Mouse (Mus musculus): ENCODE measurements around the gene Slc25a24.

The Slc25a24 gene

DNA sequence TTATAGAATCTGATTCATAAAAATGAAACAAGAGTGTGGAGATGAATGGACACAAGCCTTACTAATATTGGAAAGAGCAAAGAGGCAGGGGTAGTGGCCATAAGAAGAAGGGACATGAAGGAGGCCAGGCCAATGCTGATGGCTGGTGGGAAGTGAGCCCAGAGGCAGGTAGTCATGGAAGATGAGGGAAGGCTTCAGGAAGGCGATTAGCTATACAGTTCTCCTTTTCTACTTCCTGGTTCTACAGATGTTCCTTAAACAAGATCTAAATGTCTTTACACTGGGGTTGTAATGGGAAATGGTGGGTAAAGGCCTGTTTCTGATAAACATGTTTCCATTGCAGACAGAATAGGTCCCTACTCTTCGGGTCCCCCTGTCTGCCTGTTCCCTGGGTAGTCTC lies 46.2 kb downstream of the Slc25a24 start:
- no peak for DNase-seq (ENCODE audit: low read depth, low spot score)

DNA sequence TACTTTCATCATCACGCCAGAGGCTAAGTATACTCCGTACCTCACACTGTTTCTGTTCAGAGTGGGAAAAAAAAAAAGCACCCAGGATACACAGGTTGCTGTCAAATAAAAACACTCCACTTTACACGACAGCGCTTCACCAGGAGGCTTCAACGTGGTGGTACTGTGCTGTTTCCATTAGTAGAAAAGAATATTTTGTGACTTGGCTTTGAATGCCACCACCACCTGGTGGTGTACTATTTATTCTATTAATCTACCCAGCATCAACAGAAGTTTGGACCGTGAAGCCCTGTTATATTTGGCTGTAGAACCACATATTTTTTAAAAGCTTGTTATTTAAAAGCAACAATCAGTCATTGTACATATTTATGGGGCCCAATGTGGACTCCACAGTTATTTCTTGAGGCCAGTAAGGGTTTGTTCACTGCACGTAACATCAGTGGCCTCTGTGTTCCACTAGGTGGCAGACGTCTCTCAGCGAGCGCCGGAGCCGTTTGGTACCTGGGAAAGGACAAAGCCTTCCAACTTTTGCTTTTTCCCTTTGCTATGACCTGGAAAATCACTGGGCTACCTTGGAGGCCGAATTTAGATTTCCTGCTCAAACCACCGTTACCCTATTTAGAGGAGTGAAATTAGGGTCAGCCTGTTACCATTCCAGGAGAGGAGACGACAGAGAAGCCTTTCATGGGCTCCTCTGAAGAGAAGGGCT lies 48.3 kb downstream of the Slc25a24 start:
- DNase-seq (ENCODE audit: low read depth, low spot score): peak; percentile 51

DNA sequence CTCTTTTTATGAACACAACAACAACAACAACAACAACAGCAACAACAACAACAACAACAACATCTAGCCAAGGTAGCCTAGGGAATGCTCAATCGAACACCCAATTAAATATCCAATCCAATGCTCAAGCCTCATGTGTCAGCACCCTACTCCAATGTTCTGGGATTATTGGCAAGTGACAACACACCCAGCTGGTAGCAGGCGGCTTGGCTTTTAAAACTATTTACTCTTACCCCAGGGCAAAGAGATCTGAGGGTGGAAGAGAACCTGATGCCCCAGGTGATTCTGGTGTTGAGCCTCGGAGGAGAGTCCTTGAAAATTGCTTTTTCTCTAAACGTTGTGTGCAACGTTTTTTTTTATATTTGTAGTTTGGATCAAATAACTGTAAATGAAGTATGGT lies 51.4 kb downstream of the Slc25a24 start:
- DNase-seq (ENCODE audit: low read depth, low spot score): no peak

DNA sequence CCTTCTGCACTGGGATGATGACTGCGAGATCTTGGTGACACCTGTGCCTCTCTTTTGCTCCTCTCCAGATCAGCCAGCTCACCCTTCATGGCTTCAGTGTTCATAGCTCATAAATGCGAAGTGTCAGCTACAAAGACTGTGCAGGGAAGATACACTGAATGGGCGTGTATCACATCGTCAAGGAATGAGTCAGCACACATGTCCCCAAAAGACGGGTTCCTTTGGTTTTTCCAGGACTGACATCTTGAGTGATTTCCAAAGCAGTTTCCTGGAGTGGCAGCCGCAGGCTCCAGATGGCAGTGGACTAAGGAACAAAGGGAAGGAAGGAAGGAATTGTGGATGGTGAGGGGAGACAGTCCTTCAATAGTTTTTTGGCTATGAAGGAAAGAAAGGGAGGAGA lies 55.8 kb downstream of the Slc25a24 start:
- no peak for DNase-seq (ENCODE audit: low read depth, low spot score)

DNA sequence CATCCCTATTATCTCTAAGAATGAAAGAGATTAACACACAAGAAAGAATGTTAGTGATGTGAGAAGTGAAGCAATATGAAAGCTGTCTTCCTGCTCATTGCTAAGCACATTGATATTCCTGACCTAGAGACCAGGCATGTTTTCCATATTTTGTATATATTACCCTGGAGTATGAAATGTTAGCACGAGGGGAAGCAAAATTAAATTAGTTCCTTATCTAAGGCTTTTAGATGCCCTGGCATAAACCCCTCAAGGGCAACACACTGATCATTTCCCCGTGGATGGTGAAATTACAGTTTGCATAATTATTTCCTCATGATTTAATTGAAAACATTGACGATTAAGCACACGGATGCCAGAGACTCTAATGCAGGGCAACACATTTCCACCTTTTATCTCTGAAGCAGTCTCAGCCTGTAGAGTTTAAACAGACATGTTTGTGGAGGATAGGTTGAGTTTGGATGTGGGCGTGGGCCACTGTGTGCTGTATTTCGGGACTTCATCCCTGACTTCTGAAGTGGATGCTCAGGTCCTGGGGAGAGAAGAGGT lies 56.7 kb downstream of the Slc25a24 start:
- no peak for DNase-seq (ENCODE audit: low read depth, low spot score)

DNA sequence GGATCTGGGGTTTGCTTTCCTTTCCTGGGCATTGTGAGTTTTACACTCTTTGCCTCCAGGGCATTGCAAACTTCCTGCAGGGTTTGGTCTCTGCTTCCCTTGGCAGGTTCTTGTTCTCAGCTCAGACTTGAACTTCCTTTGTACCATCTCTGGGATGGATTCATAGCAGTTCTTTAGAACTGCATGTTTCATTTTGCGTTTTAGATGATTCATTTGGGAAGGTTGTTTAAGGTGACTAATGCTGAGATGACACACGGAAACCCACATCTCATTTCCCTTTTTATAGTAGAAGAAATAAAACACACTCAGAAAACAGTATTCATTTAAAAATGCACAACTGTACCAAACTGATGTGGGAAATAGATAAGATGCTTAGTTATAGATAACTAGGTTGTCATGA lies 73.2 kb downstream of the Slc25a24 start:
- no peak for DNase-seq (ENCODE audit: low read depth, low spot score)

DNA sequence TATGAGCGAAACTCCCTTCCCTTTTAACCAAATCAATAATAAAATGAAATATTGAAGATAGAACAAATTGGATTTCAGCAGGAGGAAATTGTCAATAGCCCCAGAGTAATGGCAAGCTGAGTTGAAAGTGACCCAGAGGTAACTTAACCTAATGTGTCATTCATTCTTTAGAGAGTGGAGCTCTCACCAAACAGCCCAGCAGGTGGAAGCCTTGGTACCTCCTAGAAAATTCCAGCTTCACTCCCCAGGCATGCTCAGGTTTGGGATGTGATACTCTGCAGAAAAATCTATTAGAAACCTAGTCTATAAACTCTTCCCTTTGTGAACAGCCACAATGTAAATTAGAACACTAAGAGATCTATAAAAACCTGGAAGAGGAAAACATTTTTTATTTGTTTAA lies 76.3 kb downstream of the Slc25a24 start:
- DNase-seq (ENCODE audit: low read depth, low spot score): no peak

DNA sequence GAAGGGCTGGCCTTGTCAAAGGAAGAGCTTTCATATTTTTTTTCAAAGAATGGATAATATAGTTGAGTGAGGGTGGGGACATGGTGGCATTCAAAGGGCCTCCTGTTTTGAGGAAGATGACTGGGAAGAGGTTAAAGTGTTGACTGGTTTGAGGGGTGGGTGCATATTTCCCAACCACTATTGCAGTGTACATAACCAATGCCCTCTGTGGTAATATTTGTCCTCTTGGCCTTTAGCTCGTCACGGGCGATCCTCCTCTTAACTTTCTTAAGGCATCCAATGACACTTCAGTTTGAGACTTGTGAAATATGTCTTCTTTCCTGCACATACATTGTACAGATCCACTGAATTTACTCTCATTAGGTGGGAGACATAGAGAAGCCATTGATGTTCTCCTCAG lies 89.4 kb downstream of the Slc25a24 start:
- no peak for DNase-seq (ENCODE audit: low read depth, low spot score)

DNA sequence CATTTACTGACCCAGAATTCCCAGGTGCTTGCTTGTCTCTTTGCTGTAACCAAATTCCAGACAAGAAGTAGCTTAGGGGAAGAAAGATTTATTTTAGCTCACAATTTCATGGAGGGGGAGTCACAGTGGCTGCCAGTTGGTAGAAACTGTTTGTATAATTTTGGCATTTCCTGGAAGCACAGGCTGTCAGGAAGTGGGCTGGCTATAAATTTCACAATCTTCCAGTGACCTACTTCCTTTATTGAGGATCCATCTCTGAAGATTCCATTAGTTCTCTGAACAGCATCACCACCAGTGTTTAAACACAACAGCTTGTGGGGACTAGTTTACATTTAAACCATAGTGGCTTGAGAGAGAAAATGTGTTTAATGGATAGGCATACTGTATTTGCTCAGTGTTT lies 93.4 kb downstream of the Slc25a24 start:
- no peak for DNase-seq (ENCODE audit: low read depth, low spot score)
